Mouse (Mus musculus) thymus, postnatal 25 days (tissue): Measurements from ENCODE around the gene Pdx1.
A peak's percentile ranks its signal among the peaks of the same experiment; 100 is the strongest.

ENCODE experiments used
- DNase-seq: peaks from one replicate; pipeline ENCODE4 v3.0.0; 2022

Gene Pdx1

GRCm38 (mm10) chr5:147269926-147270672 lies at the start of gene Pdx1:
Pdx1 (plus strand) TSS chr5:147269959.
- DNase-seq: no peak

GRCm38 (mm10) chr5:147227354-147228112 lies 42.2 kb upstream of the Pdx1 start:
- DNase-seq: peak; percentile 74

- DNase-seq: no peak
Measured at GRCm38 (mm10) chr5:147235406-147236309, 34.1 kb upstream of the Pdx1 start.

GRCm38 (mm10) chr5:147243908-147244307 lies 25.9 kb upstream of the Pdx1 start:
- DNase-seq: no peak

DNA sequence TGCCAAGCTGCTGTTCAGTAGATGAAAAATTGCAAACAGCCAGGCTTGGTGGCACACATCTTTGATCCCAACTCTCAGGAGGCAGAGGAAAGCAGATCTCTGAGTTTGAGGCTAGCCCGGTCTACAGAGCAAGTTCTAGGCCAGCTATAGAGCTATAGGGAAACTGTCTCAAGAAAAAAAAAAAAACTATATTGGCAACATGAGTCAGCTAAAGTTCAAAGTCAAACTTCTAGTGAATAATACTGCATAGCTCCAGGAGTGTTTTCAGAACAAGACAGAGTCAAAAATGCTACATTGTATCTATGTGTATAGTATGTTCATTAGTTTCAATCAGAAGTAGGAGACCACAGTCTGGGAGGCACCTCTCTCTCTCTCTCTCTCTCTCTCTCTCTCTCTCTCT lies 9.6 kb upstream of the Pdx1 start:
- no peak for DNase-seq

DNA sequence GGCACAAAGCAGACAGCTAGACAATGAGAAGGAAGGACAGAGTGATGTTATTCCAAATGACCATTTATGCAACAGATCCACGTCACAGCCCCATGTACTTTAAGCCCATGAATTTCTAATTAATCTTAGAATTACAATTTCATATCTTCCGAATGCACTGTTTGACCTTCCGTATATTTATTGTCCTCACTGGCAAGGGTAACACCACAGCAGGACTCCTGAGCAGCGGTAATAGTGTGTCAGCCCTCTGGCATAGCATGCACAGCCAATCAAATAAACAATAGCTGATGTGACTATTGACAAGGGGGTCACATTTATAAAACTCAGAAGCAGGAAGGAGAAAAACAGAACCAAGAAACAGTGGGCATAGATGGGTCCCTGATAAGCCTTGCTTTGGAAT lies 9.0 kb upstream of the Pdx1 start:
- DNase-seq: no peak

GRCm38 (mm10) chr5:147261899-147262541 lies 7.7 kb upstream of the Pdx1 start:
- no peak for DNase-seq

DNA sequence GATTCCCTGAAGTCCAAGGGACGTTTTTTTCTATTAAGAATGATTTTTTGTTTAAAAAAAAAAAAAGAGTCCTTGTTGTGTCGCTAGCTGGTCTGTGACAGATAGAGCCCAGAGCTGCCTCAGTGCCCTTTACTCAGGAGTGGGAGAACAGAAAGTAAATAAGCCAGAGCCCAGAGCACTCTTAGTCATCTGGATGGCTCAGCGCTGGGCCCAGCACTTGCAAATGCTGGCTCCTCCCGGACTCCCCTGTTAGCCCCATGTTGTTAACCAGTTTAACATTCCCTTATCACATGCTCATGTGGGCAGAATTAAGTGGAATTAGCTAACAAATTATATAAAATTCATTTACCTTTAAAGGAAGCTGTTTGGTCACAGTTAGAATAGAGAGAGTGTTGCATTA lies 5.8 kb upstream of the Pdx1 start:
- no peak for DNase-seq

- no peak for DNase-seq
Measured at GRCm38 (mm10) chr5:147267434-147267833, 2.3 kb upstream of the Pdx1 start.

DNA sequence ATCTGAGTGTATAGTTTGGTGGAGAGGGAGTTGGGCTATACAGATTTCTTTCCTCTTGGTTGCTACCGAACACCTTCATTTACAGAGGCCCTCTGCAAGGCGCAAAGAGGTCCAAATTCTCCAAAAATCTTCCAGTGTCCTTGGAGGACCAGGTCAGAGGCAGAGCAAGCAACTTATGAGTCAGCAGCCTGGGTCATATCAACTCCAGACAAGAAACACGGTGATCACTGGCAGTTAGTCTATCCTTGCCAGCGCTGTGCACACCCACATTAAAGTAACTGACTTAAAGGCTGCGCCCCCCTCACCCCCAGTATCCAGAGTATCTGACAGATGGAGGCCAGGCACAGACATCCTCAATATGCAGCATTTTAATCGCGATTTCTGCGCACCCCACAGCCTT lies 1.0 kb upstream of the Pdx1 start:
- DNase-seq: no peak

DNA sequence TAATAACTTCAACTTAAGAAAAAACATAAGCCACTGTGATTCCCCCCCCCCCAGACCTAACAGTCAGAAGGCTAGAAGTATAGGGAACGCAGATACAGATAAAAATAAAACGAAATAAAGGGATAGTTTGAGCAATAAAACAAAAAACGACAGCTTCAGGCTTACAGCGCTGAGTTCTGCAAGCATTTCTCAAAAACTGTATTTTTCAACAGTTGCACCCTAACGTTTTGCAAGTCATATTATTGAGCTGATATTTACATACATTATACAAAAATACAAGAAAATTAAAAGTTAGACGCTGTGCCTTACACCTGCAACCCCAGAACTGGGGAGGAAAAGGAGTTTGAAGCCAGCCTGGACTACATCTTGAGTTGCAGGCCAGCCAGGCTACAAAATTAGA lies 388 bp upstream of the Pdx1 start:
- no peak for DNase-seq

GRCm38 (mm10) chr5:147270673-147271655 lies 1.2 kb downstream of the Pdx1 start:
- no peak for DNase-seq

DNA sequence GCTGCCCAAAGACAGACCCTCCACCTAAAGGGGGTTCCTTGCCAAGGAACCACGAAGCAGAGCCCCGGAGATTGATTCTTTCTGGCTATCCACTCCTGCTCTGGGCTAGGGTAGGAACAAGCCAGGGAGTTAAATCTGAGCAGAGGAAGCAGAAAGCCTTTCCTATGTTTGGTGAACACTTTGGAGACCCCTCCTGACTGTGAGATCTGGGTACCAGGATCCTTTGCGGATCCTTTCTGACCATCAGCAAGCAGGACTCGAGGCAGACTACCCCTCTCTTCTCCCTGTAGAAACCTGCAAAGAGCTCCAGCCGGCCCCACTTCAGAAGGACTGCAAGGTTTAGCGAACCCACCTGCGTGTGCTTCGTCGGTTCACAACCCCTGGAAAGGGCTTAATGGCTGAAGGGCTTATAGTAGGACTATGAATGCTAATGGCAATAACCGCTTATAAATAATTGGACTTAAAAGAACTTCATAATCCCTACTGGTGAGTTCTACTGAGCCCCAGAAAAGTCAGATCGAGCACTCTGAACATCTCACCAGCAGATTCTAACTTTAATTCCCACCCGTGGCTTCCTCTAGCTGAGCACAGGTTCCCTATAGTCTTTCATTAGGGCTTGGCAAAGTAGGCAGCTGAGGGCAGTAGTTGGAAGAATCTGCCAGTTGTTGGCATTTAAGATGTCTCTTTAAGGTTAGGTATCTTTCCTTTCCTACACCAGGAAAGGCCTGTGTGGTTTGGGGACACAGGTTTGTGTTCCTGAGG lies 2.5 kb downstream of the Pdx1 start:
- no peak for DNase-seq

DNA sequence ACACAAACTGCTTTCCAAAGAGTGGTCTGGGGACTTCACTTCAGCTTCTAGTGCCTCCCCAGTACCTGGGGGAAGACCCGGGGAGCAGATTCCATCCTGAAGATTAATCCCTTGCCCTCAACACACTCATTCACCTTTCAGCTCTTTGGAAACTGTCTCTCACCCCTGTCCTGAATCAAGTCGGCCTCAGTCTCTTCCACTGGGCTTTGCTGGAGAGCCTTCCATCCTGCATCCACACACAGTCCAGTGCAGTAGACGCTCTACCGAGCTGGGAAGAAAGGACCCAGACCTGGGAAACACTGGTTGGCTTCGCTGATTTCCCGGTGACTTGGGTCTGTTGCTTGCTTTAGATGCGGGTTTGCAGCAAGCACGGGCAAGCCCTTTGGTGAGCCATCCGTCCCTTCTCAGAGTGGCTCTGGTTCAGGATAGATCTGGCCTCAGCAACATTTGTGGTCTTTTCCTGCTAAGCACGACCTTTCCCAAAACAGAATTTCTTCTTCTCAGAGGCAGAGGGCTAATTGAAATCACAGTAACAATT lies 3.1 kb downstream of the Pdx1 start:
- DNase-seq: no peak

GRCm38 (mm10) chr5:147274174-147275141 lies 4.7 kb downstream of the Pdx1 start:
- no peak for DNase-seq

- no peak for DNase-seq
Measured at GRCm38 (mm10) chr5:147275761-147276160, 6.0 kb downstream of the Pdx1 start.

- no peak for DNase-seq
Measured at GRCm38 (mm10) chr5:147276701-147277546, 7.2 kb downstream of the Pdx1 start.

- DNase-seq: no peak
Measured at GRCm38 (mm10) chr5:147277547-147277925, 7.8 kb downstream of the Pdx1 start.
